Mouse (Mus musculus): ENCODE results near the gene Rbpjl. TPM values are rescaled to one million over a fixed set of nuclear protein-coding genes. Genes with fewer than 3 reads are reported as not detected.

Rbpjl gene
- polyA plus RNA-seq, 1 experiment from 2014 or later, result 0.32 TPM

DNA sequence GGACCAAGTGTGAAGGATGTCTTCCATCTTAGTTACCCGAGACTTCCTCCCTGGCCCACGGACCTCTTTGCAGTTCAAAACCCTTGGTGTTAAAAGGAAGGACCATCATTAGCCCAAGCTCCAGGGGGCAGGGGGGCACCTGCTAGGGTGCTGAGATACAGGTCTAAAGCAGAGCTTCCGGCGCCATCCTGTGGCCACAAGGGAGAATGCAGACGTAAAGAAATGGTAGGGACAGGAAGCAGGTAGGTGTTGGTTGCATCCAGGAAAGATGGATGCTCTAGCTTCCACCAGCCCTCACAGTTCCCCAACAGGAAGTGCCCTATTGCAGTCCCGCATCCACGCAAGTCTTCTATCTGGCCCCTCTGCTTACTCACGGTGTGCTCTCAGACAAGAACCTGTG lies 16.0 kb upstream of the Rbpjl start:
- Histone ChIP-seq H3K9me3 (ENCODE audit: control insufficient read depth, low read length) (no peaks in the 10 kb centered on the region), H3K4me2 (replicated peaks; ENCODE audit: low read depth) (no peak overlapping the region), H3K4me3 (ENCODE audit: low read depth, low read length) (no peak overlapping the region), H3K4me1 (replicated peaks; ENCODE audit: control insufficient read depth, insufficient read depth) (0 out of 2 replicates have a peak, but pooled peaks cover 2% of the 10 kb centered on the region), H3K9ac (ENCODE audit: low read length) (no peak overlapping the region), H3K27me3 (ENCODE audit: control insufficient read depth, insufficient read depth, low read length) (no peaks in the 10 kb centered on the region), H3K36me3 (ENCODE audit: control insufficient read depth, insufficient read depth, low read length) (no peaks in the 10 kb centered on the region), H3K27ac (replicated peaks) (no peak overlapping the region)
- WGBS, result 16% methylated on average over 8 of the region's 8 CpGs
- DNase-seq (ENCODE audit: low spot score) (peak; percentile 60), ATAC-seq (ENCODE audit: low FRiP score, low TSS enrichment) (no peak)
- peak; percentile 80 for TF ChIP-seq CTCF (IDR thresholded peaks at IDR 0.05; ENCODE audit: low read depth)
- TF ChIP-seq EP300 (optimal IDR thresholded peaks at IDR 0.05), result no peak

DNA sequence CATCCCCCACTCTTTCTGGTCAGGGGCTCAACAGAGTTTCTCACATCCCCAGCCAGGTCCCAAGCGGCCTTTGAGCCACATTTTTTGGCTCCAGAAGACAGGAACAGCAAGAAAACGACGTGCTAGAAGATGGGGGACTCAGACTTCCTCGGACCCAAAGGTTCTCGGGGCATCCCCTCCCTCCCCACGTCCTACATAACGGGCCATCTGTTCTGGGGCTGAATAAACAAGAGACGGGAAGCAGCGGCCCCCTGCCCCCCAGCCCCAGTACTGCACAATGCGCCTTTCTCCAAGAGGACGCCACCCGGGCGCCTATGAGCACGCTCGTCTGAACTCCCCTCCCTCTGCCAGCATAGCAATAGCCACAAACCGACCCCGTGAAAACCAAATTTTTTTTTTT lies 13.9 kb upstream of the Rbpjl start, which contains the start of gene Slpi:
TSS of gene Slpi (minus strand) at position 76 of the 400 bp plus-strand sequence.
- Histone ChIP-seq H3K27me3 (ENCODE audit: control insufficient read depth, insufficient read depth, low read length) (no peaks in the 10 kb centered on the region), H3K9ac (ENCODE audit: low read length) (peak within 1 kb of the TSS; percentile 53), H3K4me3 (ENCODE audit: low read depth, low read length) (peak within 1 kb of the TSS; percentile 45), H3K4me2 (replicated peaks; ENCODE audit: low read depth) (peak within 1 kb of the TSS; percentile 64), H3K4me1 (replicated peaks; ENCODE audit: control insufficient read depth, insufficient read depth) (0 out of 2 replicates have a peak, but pooled peaks cover 2% of the 10 kb centered on the region), H3K9me3 (ENCODE audit: control insufficient read depth, low read length) (no peaks in the 10 kb centered on the region), H3K36me3 (ENCODE audit: control insufficient read depth, insufficient read depth, low read length) (no peaks in the 10 kb centered on the region), H3K27ac (replicated peaks) (no peak within 1 kb of the TSS; the same call in 1 of the 2 replicates)
- TF ChIP-seq EP300 (optimal IDR thresholded peaks at IDR 0.05) (no peak), CTCF (IDR thresholded peaks at IDR 0.05; ENCODE audit: low read depth) (no peak)
- ATAC-seq (ENCODE audit: low FRiP score, low TSS enrichment), result no peak; the same call in 1 of the 2 replicates
- no peak for DNase-seq (ENCODE audit: low spot score)
- 2% methylated on average over 17 of the region's 17 CpGs for WGBS

DNA sequence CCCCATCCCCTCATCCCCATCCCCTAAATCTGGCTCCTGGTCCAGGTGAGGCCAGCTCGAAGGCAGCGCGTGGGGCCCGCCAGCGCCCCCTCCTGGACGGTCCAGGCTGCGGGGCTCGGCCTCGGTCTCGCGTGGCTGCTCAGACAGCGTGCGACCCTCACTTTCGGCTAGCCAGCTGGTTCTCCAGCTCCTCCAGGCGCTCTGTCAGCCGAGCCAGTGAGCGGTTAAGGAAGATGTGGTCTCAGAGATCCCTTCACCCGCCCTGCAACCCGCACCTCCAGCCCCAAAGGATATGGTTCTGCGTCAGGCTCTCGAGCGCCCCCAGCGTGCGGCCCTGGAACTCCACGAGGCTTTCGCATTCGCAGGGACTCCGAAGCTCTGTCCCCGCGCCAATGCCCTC lies 13.4 kb upstream of the Rbpjl start:
- Histone ChIP-seq H3K4me3 (ENCODE audit: low read depth, low read length) (peak overlapping the region; percentile 45), H3K36me3 (ENCODE audit: control insufficient read depth, insufficient read depth, low read length) (no peaks in the 10 kb centered on the region), H3K27me3 (ENCODE audit: control insufficient read depth, insufficient read depth, low read length) (no peaks in the 10 kb centered on the region), H3K27ac (replicated peaks) (no peak overlapping the region; the same call in 1 of the 2 replicates), H3K4me2 (replicated peaks; ENCODE audit: low read depth) (peak overlapping the region; percentile 64), H3K9ac (ENCODE audit: low read length) (peak overlapping the region; percentile 53), H3K9me3 (ENCODE audit: control insufficient read depth, low read length) (no peaks in the 10 kb centered on the region), H3K4me1 (replicated peaks; ENCODE audit: control insufficient read depth, insufficient read depth) (0 out of 2 replicates have a peak, but pooled peaks cover 2% of the 10 kb centered on the region)
- TF ChIP-seq EP300 (optimal IDR thresholded peaks at IDR 0.05) (no peak), CTCF (IDR thresholded peaks at IDR 0.05; ENCODE audit: low read depth) (peak; percentile 84)
- peak; percentile 86 for DNase-seq (ENCODE audit: low spot score)
- peak; percentile 63 for ATAC-seq (ENCODE audit: low FRiP score, low TSS enrichment)
- under 1% methylated on average over 30 of the region's 30 CpGs for WGBS

DNA sequence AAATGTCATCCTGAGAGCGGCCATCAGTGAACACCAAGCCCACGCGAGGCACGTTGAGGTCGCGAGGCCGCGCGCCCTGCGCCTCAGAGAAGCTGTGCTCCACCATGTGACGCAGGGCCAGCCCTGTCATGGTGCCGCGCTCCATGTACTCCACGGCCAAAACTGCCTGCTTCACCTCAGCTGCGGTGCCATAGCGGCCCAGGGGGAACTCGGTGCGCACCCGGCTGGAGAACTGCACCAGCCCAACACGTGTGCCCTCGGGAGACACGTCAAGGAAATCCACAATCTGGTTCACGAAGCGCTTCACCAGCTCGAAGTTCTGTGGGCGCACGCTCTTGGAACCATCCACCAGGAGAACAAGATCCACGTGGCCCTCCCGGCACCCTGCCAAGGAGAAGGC lies 9.8 kb upstream of the Rbpjl start:
- DNase-seq (ENCODE audit: low spot score), result no peak
- H3K4me2 ChIP-seq (replicated peaks; ENCODE audit: low read depth), result no peak overlapping the region
- H3K4me1 ChIP-seq (replicated peaks; ENCODE audit: control insufficient read depth, insufficient read depth), result 0 out of 2 replicates have a peak, but pooled peaks cover 2% of the 10 kb centered on the region
- 76% methylated on average over 29 of the region's 29 CpGs for WGBS
- H3K4me3 ChIP-seq (ENCODE audit: low read depth, low read length), result no peak overlapping the region
- no peaks in the 10 kb centered on the region for H3K27me3 ChIP-seq (ENCODE audit: control insufficient read depth, insufficient read depth, low read length)
- H3K9ac ChIP-seq (ENCODE audit: low read length), result no peak overlapping the region
- no peaks in the 10 kb centered on the region for H3K9me3 ChIP-seq (ENCODE audit: control insufficient read depth, low read length)
- no peak overlapping the region for H3K27ac ChIP-seq (replicated peaks)
- H3K36me3 ChIP-seq (ENCODE audit: control insufficient read depth, insufficient read depth, low read length), result no peaks in the 10 kb centered on the region
- no peak for ATAC-seq (ENCODE audit: low FRiP score, low TSS enrichment)
- TF ChIP-seq EP300 (optimal IDR thresholded peaks at IDR 0.05) (no peak), CTCF (IDR thresholded peaks at IDR 0.05; ENCODE audit: low read depth) (no peak)

DNA sequence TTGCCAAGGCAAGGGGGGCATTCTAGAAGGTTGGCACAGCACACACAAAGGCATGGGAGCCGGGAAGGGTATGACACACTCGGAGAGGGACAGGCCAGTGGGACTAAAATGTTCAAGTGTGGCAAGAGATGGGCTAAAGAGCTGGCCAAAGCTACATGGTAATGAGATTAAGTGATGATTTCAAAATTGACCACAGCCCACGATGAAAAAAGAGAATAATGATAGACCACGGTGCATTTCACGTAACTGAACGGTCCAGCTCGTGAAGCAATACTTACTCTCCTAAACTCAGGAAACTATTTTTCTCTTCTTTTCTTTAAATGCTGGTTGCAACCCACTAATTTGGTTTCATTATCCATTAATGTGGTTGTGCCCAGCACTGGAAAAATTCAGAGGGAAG lies 6.9 kb upstream of the Rbpjl start:
- Histone ChIP-seq H3K9me3 (ENCODE audit: control insufficient read depth, low read length) (no peaks in the 10 kb centered on the region), H3K36me3 (ENCODE audit: control insufficient read depth, insufficient read depth, low read length) (no peaks in the 10 kb centered on the region), H3K4me3 (ENCODE audit: low read depth, low read length) (no peak overlapping the region), H3K9ac (ENCODE audit: low read length) (no peak overlapping the region), H3K27ac (replicated peaks) (no peak overlapping the region), H3K4me1 (replicated peaks; ENCODE audit: control insufficient read depth, insufficient read depth) (no peaks in the 10 kb centered on the region), H3K27me3 (ENCODE audit: control insufficient read depth, insufficient read depth, low read length) (peaks cover 3% of the 10 kb centered on the region; the same call in 1 of the 2 replicates), H3K4me2 (replicated peaks; ENCODE audit: low read depth) (no peak overlapping the region)
- TF ChIP-seq CTCF (IDR thresholded peaks at IDR 0.05; ENCODE audit: low read depth), result no peak
- no peak for TF ChIP-seq EP300 (optimal IDR thresholded peaks at IDR 0.05)
- no peak for ATAC-seq (ENCODE audit: low FRiP score, low TSS enrichment)
- no peak for DNase-seq (ENCODE audit: low spot score)
- 90% methylated on average over 7 of the region's 7 CpGs for WGBS

DNA sequence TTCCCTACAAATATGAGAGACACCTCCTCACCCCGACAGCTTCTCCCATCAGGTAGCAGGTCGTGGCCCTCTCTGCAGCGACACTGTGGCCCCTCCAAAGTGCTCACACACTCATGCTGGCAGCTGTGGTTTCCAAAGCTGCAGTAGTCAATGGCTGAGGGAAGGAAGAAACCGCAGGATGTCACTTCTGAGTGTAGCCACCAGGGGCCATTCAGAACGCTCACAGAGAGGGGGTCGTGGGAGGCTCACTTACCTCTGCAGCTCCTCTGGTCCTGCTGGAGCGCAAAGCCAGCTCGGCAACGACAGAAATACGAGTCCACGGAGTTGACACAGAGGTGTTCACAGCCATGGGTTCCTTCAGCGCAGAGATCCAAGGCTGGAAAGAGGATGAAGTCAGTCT lies 6.0 kb upstream of the Rbpjl start:
- H3K27me3 ChIP-seq (ENCODE audit: control insufficient read depth, insufficient read depth, low read length), result peaks cover 3% of the 10 kb centered on the region; the same call in 1 of the 2 replicates
- H3K27ac ChIP-seq (replicated peaks), result no peak overlapping the region
- H3K36me3 ChIP-seq (ENCODE audit: control insufficient read depth, insufficient read depth, low read length), result no peaks in the 10 kb centered on the region
- H3K9me3 ChIP-seq (ENCODE audit: control insufficient read depth, low read length), result no peaks in the 10 kb centered on the region
- WGBS, result 69% methylated on average over 12 of the region's 12 CpGs
- H3K9ac ChIP-seq (ENCODE audit: low read length), result no peak overlapping the region
- DNase-seq (ENCODE audit: low spot score), result no peak
- H3K4me3 ChIP-seq (ENCODE audit: low read depth, low read length), result no peak overlapping the region
- no peak overlapping the region for H3K4me2 ChIP-seq (replicated peaks; ENCODE audit: low read depth)
- no peaks in the 10 kb centered on the region for H3K4me1 ChIP-seq (replicated peaks; ENCODE audit: control insufficient read depth, insufficient read depth)
- no peak for ATAC-seq (ENCODE audit: low FRiP score, low TSS enrichment)
- no peak for TF ChIP-seq CTCF (IDR thresholded peaks at IDR 0.05; ENCODE audit: low read depth)
- no peak for TF ChIP-seq EP300 (optimal IDR thresholded peaks at IDR 0.05)

Data from stomach, postnatal 0 days (tissue).